Mouse (Mus musculus) kidney, postnatal 0 days (tissue): ENCODE data around the gene Gm9844. TPM values are rescaled to one million over a fixed set of nuclear protein-coding genes. Genes with fewer than 3 reads are reported as not detected.
"Not testable (repeated sequence)": the region's sequence is repeated elsewhere in the genome, so short reads cannot be mapped to it uniquely, and the experiment has no call there.

ENCODE experiments used
- ATAC-seq: fragments of 200-750 bp; cut with Nextera tagmentation; replicated peaks from 2 replicates; pipeline ENCODE4 v1.8.0; 2017; ENCODE audit warnings: low read depth, moderate number of reproducible peaks, moderate TSS enrichment, moderate library complexity; ENCODE audit not compliant: low FRiP score
- DNase-seq: peaks from one replicate; pipeline ENCODE4 v3.0.0-alpha.2; 2016; ENCODE audit warnings: low spot score
- H3K27ac ChIP-seq: fragments of 300-500 bp; sonication (generic); 2 replicates; pipeline ENCODE4 v1.5.1; 2014; ENCODE audit warnings: mild to moderate bottlenecking
- H3K27me3 ChIP-seq: fragments of 300-500 bp; sonication (generic); 2 replicates; pipeline ENCODE4 v1.6.1; 2014; ENCODE audit warnings: low read length, mixed read lengths; ENCODE audit not compliant: insufficient read depth
- H3K36me3 ChIP-seq: fragments of 300-500 bp; sonication (generic); 2 replicates; pipeline ENCODE4 v1.6.1; 2014; ENCODE audit warnings: low read length, mixed read lengths; ENCODE audit not compliant: insufficient read depth
- H3K4me1 ChIP-seq: fragments of 300-500 bp; sonication (generic); replicated peaks from 2 replicates; pipeline ENCODE4 v1.6.1; 2014; ENCODE audit warnings: antibody characterized with exemption, low read length, mixed read lengths; ENCODE audit not compliant: insufficient read depth
- H3K4me2 ChIP-seq: fragments of 300-500 bp; sonication (generic); 2 replicates; pipeline ENCODE4 v1.6.1; 2014; ENCODE audit warnings: mild to moderate bottlenecking, low read length, moderate library complexity, mixed read lengths
- H3K4me3 ChIP-seq: fragments of 300-500 bp; sonication (generic); replicated peaks from 2 replicates; pipeline ENCODE4 v1.5.1; 2014; ENCODE audit warnings: low read depth, low read length
- H3K9ac ChIP-seq: fragments of 300-500 bp; sonication (generic); 2 replicates; pipeline ENCODE4 v1.6.1; 2014; ENCODE audit warnings: low read depth, low read length
- H3K9me3 ChIP-seq: fragments of 300-500 bp; sonication (generic); replicated peaks from 2 replicates; pipeline ENCODE4 v1.6.1; 2016; ENCODE audit warnings: low read length, inconsistent platforms, mixed read lengths
- CTCF ChIP-seq: IDR thresholded peaks from 2 replicates; pipeline ENCODE4 v1.5.1; 2016; ENCODE audit warnings: antibody characterized with exemption, low read depth, mild to moderate bottlenecking, moderate library complexity
- WGBS: fragments of 180-500 bp; shearing (Covaris S2); extraction: QIAGEN DNeasy Blood & Tissue Kit; methylation state at CpG from one replicate; pipeline ENCODE4 v1.1.7; 2014; 5-methylcytosine and 5-hydroxymethylcytosine counted together
- polyA plus RNA-seq: library from polyadenylated mRNA; unstranded; fragments of >200 nt; fragmentation: Nextera tagmentation; extraction: Ambion mirVana; gene quantifications from 2 replicates; pipeline ENCODE4 v1.2.1, GENCODE M21; 2015

Gene Gm9844
- 16.5 and 18.6 TPM in 2 replicates for polyA plus RNA-seq

DNA sequence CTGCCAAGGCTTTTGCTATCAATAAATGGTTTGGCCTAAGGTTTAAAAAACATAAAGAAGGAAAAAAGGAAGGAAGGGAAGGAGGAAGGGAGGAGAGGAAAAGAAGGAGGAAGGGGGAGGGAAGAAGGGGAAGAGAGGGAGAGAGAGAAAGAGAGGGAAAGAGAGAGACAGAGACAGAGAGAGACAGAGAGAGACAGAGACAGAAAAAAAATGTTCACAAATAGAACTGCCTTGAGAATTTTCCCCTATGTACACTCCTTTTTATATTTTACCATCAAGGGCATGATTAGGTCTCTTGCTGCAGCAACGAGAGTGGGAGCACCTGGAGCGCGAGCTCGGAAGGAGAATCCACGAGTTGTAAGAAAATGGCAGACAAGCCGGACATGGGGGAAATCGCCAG, at the start of gene Gm9844:
Gene Gm9844, plus strand, starts transcription at position 301 of the 400 bp plus-strand sequence.
- Histone ChIP-seq H3K9ac (no peak within 1 kb of the TSS), H3K27me3 (no peaks in the 10 kb centered on the region), H3K36me3 (no peaks in the 10 kb centered on the region), H3K4me3 (no peak within 1 kb of the TSS), H3K27ac (no peak within 1 kb of the TSS), H3K4me1 (no peaks in the 10 kb centered on the region), H3K9me3 (no peaks in the 10 kb centered on the region), H3K4me2 (no peak within 1 kb of the TSS)
- DNase-seq (no peak), ATAC-seq (no peak)
- TF ChIP-seq CTCF, result no peak
- WGBS, result 78% methylated on average over 7 of the region's 7 CpGs

GRCm38 (mm10) chr7:24817502-24817901, 44.5 kb upstream of the Gm9844 start:
- TF ChIP-seq CTCF, result peak; percentile 87
- H3K36me3 ChIP-seq, result no peaks in the 10 kb centered on the region
- DNase-seq (peak; percentile 83), ATAC-seq (no peak)
- no peaks in the 10 kb centered on the region for H3K9me3 ChIP-seq
- no peak overlapping the region for H3K27ac ChIP-seq
- H3K4me1 ChIP-seq, result no peaks in the 10 kb centered on the region
- 0% methylated on average over 3 of the region's 3 CpGs for WGBS
- no peak overlapping the region for H3K4me3 ChIP-seq
- H3K27me3 ChIP-seq, result no peaks in the 10 kb centered on the region
- no peak overlapping the region for H3K4me2 ChIP-seq
- H3K9ac ChIP-seq, result no peak overlapping the region

DNA sequence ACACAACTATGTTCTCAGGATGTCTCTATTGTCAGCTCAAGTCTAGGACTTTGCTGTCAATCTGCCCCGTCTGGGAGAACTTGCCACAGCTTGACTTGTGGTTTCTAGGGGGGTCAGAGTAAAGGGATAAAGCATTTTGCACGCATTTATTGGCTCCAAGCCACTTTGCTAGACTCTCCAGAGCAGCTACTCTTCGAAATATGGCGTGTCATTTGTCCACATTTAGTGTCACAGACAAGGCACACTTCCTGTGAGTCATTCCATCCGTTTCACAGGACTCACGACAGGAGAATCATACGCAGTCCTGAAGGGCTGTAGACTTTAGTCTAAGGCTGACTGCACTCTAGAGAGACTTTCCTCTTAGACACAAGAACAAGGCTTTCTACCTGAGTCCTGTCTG, 37.6 kb upstream of the Gm9844 start:
- Histone ChIP-seq H3K27ac (no peak overlapping the region), H3K4me3 (no peak overlapping the region), H3K36me3 (no peaks in the 10 kb centered on the region), H3K27me3 (no peaks in the 10 kb centered on the region), H3K9me3 (no peaks in the 10 kb centered on the region), H3K9ac (no peak overlapping the region), H3K4me1 (no peaks in the 10 kb centered on the region), H3K4me2 (no peak overlapping the region)
- DNase-seq (no peak), ATAC-seq (no peak)
- no peak for TF ChIP-seq CTCF
- 60% methylated on average over 7 of the region's 7 CpGs for WGBS

- DNase-seq (no peak), ATAC-seq (no peak)
- Histone ChIP-seq H3K27ac (no peak overlapping the region), H3K4me3 (no peak overlapping the region), H3K4me1 (no peaks in the 10 kb centered on the region), H3K9me3 (no peaks in the 10 kb centered on the region), H3K4me2 (no peak overlapping the region), H3K36me3 (no peaks in the 10 kb centered on the region), H3K9ac (no peak overlapping the region), H3K27me3 (no peaks in the 10 kb centered on the region)
- TF ChIP-seq CTCF, result no peak
- WGBS, result 88% methylated on average over 4 of the region's 4 CpGs
These were observed 34.8 kb upstream of the Gm9844 start for GRCm38 (mm10) chr7:24827181-24827580.

GRCm38 (mm10) chr7:24838732-24839409, 23.1 kb upstream of the Gm9844 start:
- not testable (repeated sequence) for H3K27me3 ChIP-seq, H3K4me3 ChIP-seq, H3K4me2 ChIP-seq, H3K4me1 ChIP-seq, H3K9me3 ChIP-seq, H3K27ac ChIP-seq, H3K36me3 ChIP-seq, H3K9ac ChIP-seq, DNase-seq
- WGBS, result 53% methylated on average over 11 of the region's 13 CpGs
- ATAC-seq, result peak; percentile 40; the same call in 1 of the 2 replicates

DNA sequence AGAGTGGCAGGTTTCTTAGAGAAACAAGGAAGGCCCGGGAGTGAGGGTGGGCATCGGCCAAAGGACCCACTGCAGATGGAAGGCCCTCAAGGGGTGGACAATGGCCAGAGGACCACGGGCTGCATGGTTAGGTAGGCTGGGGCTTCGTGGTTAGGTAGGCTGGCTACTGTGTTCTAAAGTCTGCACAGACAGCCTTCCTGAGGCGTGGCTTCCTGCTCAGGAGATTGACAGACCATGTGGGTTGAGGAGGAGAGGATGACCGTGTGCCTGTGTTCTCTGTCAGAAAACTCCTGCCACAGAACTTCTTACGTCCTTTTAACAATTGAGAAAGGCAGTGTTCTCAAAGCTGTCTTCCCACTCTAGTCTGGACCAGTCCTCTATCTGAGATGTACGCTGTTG, 22.6 kb upstream of the Gm9844 start:
- Histone ChIP-seq H3K4me1 (no peaks in the 10 kb centered on the region), H3K9me3 (no peaks in the 10 kb centered on the region), H3K36me3 (no peaks in the 10 kb centered on the region), H3K27ac (no peak overlapping the region), H3K9ac (no peak overlapping the region), H3K4me3 (no peak overlapping the region), H3K4me2 (no peak overlapping the region), H3K27me3 (no peaks in the 10 kb centered on the region)
- TF ChIP-seq CTCF, result no peak
- WGBS, result 71% methylated on average over 8 of the region's 8 CpGs
- DNase-seq (no peak), ATAC-seq (no peak)

DNA sequence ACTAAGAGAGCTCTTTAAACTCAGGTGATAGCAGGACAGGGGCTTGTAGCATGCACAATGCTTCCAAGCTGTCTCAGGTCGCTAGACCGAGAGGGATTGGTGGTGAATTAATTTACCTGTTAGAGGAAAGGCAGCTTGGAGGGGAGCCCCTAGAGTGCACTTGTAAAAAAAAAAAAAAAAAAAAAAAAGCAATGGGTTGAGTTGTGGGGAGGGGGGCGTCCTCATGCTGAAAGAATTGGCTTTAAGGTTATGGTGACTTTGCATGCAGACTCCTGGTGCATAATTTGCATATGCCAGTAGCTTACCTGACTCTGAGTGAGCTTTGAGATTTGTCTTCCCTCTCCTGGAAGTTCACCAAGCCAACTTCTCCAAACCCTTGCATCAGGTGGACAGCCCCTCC, 21.7 kb upstream of the Gm9844 start:
- no peaks in the 10 kb centered on the region for H3K4me1 ChIP-seq
- DNase-seq, result no peak
- no peak overlapping the region for H3K4me2 ChIP-seq
- H3K27me3 ChIP-seq, result no peaks in the 10 kb centered on the region
- no peak for ATAC-seq
- no peak overlapping the region for H3K27ac ChIP-seq
- H3K36me3 ChIP-seq, result no peaks in the 10 kb centered on the region
- WGBS, result 62% methylated on average over 3 of the region's 3 CpGs
- no peak for TF ChIP-seq CTCF
- H3K9me3 ChIP-seq, result no peaks in the 10 kb centered on the region
- H3K9ac ChIP-seq, result no peak overlapping the region
- no peak overlapping the region for H3K4me3 ChIP-seq
